Mouse (Mus musculus): ENCODE measurements around the gene Bud23.

DNA sequence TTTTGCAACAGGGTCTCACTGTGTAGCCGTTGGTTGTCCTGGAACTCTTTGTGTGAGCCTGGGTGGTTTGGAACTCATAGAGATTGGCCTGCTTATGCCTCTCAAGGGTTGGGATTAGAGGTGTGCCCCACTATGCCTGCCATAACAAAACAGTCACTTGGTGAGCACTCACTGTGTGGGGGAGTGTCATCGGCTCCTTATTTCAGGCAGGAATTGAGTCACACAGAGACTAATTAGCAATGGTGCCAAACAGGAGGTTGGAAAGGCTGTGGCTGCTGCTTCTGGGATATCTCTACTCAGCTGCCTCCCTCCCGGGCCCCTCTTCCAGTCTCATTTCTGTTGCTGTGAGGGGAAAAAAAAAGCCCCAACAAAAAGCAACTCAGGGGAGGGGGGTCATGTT, 20.2 kb downstream of the Bud23 start:
- no peak for TF ChIP-seq CTCF (IDR thresholded peaks at IDR 0.05; ENCODE audit: borderline replicate concordance, insufficient read depth, low read length)
- no peak for TF ChIP-seq POLR2A (IDR thresholded peaks at IDR 0.05; ENCODE audit: low read depth, low read length)
